Mouse (Mus musculus): ENCODE data around the gene Grm8. TPM values are rescaled to one million over a fixed set of nuclear protein-coding genes. Genes with fewer than 3 reads are reported as not detected.
"Not testable (repeated sequence)": the region's sequence is repeated elsewhere in the genome, so short reads cannot be mapped to it uniquely, and the experiment has no call there.

The Grm8 gene
- total RNA-seq, 2 experiments from 2014 or later: 0.07 TPM; not detected in 1

DNA sequence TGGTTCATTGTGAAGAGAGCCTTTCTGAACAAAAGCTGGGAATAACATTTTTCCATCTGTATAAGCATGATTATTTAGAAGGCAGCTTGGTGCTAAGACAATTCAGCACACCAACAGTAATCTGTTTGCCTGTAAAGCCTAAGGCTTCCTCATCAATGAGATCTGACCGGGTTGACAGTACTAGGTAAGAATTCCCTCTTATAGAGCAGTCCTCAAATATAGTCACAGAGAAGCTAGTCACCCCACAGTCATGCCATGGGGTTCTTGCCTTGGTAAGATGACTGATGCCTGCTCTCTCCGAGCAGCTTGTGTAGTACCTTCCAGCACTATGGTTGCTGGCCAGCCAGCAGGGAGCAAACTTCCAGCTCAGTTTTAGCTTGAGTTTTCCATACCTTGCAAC, 246.6 kb downstream of the Grm8 start:
- DNase-seq: no peak
- intact Hi-C loops (cut with DNase I): no loop called here

DNA sequence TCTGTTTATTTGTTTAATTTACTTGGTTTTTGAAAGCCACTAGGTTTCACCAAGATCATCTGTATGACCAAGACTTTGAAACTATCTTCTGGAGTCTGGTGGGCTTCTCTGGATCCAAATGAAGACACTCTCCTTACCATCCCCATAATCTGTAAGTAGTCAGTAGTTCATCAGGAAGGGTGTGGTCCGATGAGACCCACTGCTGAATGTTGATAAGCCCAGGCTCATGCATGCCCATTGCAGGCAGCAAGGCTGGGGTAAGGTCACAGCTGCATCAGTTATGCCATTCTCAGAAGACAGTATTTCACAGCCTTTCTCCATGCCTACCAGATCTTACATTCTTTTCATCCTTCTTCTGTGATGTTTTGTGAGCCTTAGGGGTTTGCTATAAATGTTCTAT, 247.1 kb downstream of the Grm8 start:
- DNase-seq: no peak
- intact Hi-C loops (cut with DNase I): no loop called here

DNA sequence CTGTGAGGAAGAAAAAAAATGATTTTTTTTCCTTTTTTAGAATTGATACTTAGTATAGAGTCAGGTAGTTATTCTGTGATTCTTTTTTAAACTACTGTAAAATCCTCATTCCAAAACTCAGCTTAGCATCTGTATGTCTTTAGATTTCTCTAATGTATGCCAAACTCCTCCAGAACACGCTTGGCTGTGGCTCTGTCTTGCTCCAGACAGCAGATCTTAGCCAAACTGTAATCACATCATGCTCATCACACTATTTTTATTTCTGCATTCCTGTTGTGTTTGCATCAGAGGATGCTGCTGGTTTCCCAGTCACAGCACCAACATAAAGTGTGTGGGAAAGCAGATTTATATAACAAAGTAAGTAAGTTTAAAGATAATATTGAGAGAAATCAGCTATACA, 249.2 kb downstream of the Grm8 start:
- intact Hi-C loops (cut with DNase I): no loop called here
- DNase-seq: no peak

DNA sequence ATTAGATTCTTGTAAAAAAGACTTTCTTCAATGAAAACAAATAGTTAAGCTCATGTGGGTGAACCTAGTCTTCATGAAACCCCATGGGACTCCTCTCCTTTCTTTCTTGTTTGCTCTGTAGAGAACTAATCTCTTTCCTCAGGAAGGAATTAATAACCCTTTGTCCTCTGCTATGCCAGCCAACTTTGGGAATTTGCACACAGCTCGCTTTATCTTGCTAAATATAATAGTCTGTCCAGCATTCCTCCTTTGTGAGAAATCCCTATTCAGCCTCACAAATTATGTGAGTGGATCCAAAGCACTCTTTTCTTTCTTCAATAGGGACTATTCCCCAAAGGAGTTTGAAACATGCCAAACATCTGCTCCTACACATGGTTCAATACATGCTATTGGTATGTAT, 285.3 kb downstream of the Grm8 start:
- DNase-seq: no peak
- intact Hi-C loops (cut with DNase I): no loop called here

DNA sequence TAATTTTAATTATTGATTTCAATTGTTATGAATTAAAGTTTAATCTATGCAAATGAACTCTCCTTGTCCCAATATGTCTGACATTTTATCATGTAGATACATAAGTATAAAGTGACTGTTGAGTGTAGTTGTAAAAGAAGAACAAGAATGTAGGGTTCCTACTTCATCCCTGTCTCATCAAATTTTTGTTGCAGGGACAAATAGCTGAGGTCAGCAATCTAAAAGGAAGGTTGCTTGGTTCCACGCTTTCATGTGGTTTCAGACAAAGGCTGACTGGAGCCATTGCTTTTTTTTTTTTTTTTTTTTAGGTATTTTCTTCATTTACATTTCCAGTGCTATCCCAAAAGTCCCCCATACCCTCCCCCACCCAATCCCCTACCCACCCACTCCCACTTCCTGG, 298.8 kb downstream of the Grm8 start:
- DNase-seq: no peak
- intact Hi-C loops (cut with DNase I): no loop called here

DNA sequence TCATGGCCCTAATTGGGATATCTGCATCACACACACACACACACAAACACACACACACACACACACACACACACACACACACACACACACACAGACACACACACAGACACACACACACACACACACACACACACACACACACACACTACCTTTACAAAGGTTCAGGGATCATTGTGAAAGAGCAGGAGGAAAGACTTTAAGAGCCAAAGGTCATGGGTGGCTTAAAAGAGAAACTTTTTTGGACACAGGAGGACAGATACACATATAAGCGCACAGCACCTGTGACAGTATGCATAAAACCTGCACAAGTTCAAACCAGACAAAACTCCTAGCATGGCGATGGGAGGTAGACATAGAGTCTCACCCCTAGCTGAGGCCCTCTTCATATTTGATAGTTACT, 315.2 kb downstream of the Grm8 start:
- DNase-seq; intact Hi-C loops (cut with DNase I): not testable (repeated sequence)

DNA sequence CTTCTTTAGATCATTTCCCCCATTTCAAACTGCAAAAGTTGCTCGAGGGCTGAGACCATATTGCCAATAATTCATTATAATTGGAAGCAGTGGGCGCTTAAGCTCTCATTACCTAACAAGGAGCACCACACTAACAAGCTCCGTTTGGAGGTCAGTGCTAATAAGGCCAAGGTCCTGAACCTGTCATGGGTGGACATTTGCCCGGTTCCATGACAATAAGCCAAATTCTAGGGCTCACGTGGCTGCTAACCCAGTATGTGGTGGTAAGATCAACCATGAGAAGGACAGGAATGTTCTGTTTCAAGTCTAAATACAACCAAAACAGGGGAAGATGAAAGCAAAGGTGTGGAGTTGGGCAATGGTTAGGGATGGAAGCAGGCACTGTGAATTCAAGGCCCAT, 322.2 kb downstream of the Grm8 start:
- intact Hi-C loops (cut with DNase I): no loop called here
- no peak for DNase-seq

DNA sequence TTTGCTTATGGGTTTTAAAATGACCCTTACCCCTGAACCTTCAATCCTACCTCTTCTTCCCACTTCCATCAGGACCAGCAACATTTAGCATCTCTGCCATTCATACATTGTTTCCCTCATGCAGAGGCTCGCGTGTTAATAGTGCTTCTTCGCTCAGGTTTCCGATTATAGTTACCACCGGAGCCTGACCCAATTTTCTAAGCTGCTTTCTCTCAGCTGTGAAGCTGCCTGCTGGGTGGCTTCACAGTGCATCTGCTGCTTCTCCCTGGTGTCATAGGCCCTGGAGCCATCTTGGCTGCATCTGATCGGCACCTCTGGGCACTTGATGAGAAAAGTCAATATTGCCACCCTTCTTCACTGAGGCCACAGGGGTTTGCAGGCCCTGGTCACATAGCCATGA, 325.0 kb downstream of the Grm8 start:
- intact Hi-C loops (cut with DNase I): no loop called here
- DNase-seq: no peak

DNA sequence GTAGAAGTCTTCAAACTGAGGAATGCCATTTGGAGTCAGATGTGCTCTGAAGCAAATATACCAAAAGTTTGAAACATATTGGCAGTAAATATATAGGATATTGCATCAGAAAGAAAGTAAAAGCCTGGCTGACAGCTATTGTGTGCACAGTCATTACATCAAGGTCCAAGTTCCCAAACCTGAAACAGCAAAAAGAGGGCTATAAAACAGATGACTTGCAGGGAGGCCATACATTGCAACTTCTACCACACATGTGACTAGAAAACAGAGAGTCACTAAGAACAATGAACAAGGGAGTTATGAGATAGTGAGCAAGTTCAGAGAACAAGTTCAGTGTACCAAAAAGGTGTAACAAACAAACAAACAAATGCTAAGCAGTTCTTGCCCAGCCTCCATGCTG, 328.2 kb downstream of the Grm8 start:
- intact Hi-C loops (cut with DNase I): no loop called here
- DNase-seq: no peak

DNA sequence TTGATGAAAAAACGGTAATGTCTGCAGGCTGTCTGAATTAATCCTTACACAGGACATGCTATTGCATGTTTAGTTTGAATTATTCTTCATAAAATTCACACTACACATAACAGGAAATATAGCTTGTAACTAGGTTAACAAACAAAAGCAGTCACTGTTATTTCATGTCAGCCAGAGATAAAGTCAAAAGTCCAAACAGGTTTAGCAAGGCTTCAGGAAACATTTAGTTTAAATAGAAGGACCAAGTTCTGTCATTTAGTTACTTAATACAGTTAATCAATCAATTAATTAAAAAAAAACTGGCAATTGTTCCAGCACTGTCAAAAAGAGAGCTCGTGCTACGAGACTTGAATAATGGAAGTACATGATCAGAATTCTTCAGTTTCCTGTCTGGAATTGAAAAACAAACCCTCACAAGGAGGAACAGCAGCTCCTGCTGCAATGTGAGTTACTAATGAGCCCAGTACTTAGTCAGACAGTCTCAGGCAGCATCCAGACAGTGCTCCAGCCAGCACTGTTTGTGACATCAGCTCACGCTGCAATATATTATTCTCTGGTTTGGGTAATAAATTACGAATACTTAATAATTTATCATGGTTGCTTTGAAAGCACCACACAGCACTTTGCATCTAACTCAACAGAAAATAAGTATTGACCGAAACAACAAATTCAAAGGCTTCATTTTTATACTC, 334.0 kb downstream of the Grm8 start:
- intact Hi-C loops (cut with DNase I): no loop called here
- DNase-seq: no peak

DNA sequence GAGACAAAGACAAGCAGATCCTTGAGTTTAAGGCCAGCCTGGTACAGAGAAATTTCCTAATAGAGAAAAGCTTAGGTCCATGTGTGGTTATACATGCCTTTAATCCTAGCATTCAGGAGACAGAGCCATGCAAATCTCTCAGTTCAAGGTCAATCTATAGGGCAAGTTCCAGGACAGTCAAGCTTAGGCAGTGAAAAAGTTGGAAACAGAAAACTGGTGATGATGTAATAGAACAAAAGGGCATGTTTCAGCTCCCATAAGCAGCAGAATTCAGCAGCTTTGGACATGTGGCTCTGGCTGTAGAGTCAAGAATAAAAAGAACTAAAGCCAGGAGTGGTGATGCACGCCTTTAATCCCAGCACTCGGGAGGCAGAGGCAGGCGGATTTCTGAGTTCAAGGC, 336.2 kb downstream of the Grm8 start:
- no peak for DNase-seq
- intact Hi-C loops (cut with DNase I): no loop called here

DNA sequence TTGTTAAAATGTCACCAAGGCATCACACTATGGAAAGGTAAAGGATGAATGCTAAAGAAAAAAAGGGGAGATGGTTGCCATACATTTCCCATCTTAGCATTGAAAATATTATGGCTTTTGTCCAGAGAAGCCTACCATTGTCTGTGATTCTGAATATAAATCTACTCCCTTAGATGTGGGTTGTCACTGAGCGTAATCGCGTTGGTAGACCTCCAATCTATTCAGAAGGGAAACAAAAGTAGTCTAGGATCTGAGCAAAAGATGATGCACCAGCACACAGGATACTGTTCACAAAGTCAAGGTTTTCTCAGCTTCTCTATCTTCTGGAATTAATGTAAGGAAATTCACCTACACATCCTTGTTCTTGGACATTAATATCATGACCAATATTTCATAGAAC, 345.4 kb downstream of the Grm8 start:
- intact Hi-C loops (cut with DNase I): no loop called here

DNA sequence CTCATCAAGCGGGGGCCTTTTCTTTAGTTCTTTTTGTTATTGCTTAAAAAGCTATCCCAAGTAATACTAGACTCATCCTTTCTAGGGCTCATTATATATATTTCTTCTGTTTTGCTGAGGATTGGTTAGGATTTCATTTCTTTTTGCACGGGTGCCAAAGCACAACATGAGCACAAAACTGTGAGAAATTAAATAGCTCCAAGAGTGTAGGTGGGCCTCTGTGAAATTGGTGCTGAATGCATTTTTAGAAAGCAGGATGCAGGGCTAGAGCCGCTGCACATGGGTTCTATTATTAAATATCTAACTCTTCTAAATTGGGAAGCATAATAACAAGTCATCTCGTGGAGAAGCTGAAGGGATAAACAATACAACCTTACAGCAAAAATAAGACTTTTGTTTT, 345.8 kb downstream of the Grm8 start:
- intact Hi-C loops (cut with DNase I): no loop called here
- DNase-seq: no peak

More for the DNA sequence above, 345.4 kb downstream of the Grm8 start:
- no peak for DNase-seq

DNA sequence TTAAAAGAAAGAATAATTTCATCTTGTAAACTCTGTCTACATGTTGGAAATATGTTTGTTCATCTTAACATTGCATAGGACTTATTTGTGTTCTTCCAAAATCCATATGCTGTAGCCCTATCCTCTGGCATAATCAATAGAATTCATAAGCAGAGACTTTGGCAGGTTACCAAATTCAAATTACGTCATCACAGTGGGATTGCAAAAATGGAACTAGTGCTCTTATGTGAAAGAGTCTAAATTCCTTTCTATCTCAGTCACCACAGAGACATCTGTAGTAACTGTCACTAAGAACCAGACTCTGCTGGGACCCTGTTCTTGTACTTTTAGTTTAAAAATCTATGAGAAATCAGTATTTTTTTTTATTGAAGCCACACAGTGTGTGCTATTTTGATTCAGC, 352.7 kb downstream of the Grm8 start:
- intact Hi-C loops (cut with DNase I): no loop called here

DNA sequence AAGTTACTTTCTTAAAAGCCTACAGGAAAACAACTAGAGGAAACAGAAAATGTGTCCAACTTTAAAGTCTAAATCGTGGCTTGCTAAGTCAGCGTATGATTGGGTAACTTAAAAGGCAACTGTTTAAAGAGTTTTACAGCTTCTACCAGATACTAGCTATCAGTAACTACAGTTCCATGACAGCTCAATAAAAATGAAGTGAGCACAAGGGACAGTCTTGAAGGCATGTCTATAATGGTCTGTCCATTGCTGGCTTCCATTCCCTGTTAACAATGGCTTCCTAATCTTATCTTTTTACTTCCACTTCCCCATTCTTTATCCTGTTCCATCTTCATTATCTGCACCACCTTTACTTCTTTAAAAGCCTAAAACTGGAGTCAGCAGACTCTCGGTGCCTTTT, 353.6 kb downstream of the Grm8 start:
- no peak for DNase-seq
- intact Hi-C loops (cut with DNase I): no loop called here

More for the DNA sequence above, 352.7 kb downstream of the Grm8 start:
- DNase-seq: no peak

DNA sequence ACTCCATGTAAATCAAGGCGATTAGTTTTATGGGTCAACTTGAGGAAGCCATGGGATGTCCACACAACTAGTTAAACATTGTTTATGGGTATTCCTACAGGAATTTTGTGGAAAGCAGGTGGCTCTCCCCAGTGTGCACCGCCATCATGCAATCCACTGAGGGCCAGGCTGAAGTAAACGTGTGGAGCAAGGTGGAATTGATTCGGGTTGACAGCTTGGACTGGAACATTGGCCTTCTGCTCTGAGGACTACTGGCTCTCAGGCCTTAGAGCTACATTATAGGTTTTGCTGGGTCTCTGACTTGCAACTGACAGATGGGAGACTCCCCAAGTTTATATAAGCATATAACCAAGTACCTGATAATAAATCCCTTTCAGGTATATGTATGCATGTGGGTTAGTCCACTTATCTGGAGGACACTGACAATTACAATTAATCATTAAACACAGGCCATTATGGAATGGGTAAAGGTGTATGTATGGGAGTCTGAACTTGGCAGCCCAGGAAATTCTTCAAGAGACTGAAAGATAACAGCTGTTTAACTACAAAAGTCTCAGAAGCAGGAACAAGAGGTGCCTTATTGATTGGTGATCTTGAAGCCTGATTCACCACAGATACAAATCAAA, 359.2 kb downstream of the Grm8 start:
- no peak for DNase-seq
- intact Hi-C loops (cut with DNase I): no loop called here

DNA sequence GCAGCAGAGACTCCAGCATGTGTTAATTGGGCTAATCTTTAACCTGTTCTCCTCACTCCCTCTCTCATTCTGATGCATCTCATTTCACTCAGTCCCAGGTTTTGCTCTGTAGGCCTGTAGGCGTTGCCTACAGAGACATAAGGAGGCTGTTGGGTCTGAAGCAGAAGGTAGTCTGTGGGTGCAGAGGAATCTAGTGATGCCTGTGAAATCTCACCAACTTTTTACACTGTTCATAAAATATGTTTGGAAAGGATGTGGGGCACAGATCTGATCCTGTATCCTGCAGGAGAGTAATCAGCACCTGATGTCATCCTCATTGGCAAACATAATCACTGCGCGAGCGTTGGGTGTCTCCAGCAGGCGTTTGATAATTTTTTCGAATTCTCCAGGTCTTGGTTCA, 372.9 kb downstream of the Grm8 start:
- intact Hi-C loops (cut with DNase I): no loop called here
- no peak for DNase-seq

DNA sequence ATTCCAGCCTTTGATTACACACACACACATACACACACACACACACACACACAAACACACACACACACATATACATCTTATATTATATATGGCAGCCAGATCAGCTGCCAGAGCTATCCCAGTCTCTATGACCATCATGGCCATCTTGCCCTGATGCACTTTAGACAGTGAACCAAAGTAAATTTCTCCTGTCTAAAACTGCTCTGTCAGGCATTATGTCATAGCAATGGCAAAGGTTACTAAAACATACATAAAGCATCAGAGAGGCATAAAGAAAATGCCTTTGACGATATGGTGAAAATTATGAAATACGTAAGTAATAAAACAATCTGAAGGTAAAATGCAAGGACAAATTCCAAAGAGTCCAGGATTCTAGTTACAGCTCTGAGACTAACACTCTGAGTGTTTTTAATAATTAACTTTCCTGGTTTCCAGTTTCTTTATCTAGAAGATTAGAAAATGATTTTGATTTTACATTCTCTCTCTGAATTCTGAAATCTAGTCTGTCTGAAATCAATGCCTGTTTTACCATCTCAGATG, 381.6 kb downstream of the Grm8 start:
- intact Hi-C loops (cut with DNase I): no loop called here
- DNase-seq: no peak

DNA sequence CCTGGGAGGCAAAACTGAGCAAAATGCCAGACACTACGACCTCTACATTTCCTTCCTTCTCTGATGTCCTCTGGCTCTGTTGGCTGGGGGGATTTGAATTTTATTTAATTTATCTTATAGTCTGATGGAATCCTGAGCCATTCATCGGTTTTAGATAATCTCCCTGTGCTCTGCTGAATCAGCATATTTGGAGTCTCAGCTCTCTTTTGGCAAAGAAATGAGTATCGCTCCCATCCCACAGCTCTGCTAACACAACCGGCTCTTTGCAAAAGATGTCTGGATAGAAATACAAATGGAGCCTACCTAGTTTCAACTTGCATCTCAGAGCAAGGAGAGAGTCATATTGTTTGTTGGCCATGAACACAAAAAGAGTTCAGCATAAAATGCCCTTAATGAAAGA, 388.5 kb downstream of the Grm8 start:
- no peak for DNase-seq
- intact Hi-C loops (cut with DNase I): no loop called here

DNA sequence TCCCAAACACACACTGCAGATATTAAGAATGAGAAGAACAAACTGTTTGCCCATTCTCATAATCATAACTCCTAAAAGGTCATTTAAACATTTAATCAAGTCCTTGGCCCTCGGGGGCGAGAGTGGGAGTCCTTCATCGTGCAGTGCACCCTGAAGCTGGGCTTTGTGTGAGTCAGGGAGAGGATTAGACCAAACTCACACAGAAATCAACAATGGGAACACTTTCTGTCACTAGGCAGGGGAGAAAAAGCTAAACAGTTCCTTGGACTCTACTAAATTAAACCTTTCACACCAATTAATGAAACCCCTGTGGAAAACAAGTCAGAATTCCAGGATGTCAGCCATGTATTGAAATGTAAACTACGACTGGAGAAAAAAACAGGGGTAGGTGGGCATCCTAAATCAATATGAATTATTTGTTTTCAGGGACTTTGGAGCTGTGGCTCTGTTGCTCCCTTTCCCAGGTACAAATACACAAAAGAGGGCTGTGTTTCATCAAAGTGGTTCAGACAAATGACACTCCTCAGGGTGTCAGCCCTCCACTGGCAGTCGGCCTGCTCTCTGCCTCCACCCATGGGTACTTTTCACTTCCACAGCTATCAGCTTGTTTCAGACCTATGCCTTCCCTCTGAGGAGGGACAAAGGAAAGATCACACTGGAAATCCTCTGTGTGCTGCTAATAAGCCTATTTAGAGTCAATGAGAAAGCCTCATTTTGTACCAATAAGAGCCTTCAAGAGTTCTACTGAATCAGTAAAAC, 389.1 kb downstream of the Grm8 start:
- no peak for DNase-seq
- intact Hi-C loops (cut with DNase I): no loop called here

DNA sequence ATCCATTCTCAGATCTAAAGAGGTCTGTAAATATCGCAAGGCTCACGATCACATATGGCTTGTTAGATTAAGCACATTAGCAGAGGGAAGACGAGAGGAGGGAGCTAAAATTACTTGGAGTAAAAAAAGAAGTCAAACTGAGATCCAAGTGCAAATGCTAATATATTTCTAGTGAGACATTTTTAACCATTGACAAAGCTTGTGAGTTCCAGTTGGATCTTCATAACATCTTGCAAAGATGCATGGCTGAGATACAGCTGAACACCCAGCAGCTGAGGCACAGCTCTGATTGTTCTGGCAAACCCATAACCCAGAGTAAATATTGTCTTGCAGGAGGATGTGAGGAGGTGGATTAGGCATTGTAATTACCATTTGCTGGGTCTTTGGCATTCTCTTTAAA, 445.6 kb downstream of the Grm8 start:
- intact Hi-C loops (cut with DNase I): no loop called here
- no peak for DNase-seq

Measured in heart, postnatal 10 days (tissue).